Mouse (Mus musculus): ENCODE data around the gene Gbp8.
"Not testable (repeated sequence)": the region's sequence is repeated elsewhere in the genome, so short reads cannot be mapped to it uniquely, and the experiment has no call there.

Gbp8 gene

DNA sequence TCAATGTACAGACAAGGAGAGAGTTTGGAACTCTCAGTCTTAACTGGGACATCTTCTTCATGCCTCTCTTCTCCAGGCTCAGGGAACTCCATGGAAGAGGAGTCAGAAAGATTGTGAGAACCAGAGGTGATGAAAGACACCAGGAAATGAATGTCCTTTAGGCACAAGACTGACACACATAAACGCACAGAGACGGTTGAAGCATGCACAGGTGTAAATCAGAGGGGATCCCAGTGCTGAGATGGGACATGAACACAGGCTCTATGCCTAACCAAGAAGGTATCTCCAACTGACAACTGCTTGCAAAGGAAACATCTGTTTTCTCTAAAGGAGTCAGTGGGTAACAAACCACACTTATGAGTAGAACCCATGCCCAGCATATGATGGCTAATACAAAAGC, 79.1 kb downstream of the Gbp8 start:
- no peak for DNase-seq (ENCODE audit: low read depth, low spot score)

DNA sequence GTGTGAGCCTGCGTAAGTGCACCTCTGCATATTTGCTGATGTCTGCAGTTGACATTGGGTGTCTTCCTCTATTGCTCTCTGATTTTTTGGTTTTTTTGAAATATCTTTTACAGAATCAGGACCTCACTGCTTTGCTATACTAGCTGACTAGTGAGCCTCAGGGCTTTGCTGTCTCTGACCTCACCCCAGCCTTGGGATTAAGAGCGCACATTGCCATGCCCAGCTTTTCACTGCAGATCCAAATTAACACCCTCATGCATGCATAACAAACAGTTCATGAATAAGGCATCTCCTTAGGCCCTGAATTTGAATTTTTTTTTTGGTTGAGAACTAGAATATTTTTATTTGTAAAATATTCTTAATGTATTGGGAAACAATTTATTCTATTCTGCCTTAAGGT, 84.1 kb downstream of the Gbp8 start:
- DNase-seq (ENCODE audit: low read depth, low spot score): no peak

DNA sequence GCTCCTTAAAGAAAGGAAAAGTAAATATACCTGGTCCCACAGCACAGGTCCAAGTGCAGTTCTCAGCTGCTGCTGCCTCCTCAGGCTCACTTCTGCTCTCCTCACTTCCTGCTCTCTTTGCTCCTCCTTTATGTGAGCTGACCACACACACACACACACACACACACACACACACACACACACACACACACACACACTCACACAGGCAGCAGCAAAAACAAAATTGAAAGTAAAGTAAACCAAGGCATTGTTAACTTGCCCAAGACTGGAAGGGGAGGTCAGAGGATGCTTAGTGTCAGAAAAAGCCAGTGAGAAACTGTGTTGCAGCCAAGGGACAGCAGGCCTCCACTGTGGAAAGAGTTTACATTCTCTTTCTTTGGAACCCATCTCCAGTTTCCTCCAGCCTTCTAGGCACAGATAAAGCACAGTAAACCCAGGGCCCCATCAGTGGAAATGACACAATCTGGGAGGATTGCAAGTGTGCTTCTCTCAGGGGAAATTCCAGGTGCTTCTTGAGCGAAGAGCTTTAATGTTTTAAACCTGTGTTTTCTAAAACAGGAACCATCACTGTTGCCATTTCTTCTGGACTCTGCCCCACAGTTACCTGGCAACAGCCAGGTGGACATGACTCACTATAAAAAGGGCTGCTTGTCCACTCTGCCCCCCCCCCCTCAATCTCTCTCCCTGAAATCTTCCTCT, 85.7 kb downstream of the Gbp8 start:
- not testable (repeated sequence) for DNase-seq (ENCODE audit: low read depth, low spot score)

- DNase-seq (ENCODE audit: low read depth, low spot score): no peak
Measured at GRCm38 (mm10) chr5:105032362-105032761, 107.0 kb downstream of the Gbp8 start.

DNA sequence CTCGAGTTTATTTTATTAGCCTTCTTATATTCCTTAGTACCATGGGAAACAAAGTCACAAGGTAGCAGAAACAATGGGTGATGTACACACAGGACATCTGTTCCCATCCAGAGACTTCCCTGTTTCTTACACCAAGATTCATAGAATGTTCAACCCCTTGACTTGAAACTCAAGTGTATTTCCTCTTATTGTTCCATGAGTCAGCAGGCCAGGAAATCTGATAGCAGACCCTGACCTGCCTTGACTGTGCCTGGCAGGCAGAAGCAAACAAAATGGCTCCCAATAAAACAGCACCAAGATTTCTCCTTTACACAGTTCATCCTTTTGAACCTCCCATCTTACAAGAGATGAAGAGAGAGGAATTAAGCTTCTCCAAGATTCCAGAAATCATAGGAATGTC, 126.8 kb downstream of the Gbp8 start:
- no peak for DNase-seq (ENCODE audit: low read depth, low spot score)

DNA sequence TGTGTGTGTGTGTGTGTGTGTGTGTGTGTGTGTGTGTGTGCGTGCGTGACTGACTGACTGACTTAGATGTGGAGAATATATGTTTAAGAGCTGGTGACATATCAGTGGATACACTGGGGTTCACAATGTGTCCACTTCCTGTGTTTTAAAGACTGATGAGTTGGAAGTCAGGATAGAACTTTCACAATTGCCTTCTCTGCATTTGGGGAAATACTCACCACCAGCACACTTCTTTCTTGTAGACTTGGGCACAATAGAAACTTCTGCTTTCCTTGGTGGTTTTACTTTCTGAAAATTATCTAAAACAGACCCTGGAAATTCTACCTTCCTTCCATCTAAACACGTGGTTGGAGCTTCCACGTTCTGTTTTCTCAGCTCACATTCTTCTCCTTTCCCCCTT, 127.8 kb downstream of the Gbp8 start:
- DNase-seq (ENCODE audit: low read depth, low spot score): no peak

DNA sequence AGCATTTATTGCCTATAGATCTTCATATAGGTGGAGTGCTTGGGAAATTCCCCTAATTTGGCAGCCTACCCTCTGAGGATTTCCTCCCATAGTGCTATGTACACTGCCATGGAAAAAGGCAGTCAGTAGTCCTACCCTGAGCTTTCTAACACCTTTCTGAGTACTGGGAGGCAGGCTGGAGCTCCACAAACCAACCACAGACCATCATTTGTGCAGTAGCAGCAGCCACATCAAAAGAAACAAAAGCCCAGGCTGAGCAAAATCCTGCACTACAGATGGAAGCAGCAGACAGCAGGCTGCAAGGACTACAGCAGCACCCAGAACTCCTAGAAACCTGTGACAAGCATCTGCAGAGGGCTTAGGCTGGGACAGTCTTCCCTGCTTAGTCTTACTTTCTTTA, 129.0 kb downstream of the Gbp8 start:
- DNase-seq (ENCODE audit: low read depth, low spot score): no peak

GRCm38 (mm10) chr5:104989411-104989810, 149.9 kb downstream of the Gbp8 start:
- no peak for DNase-seq (ENCODE audit: low read depth, low spot score)

- DNase-seq (ENCODE audit: low read depth, low spot score): no peak
Measured at GRCm38 (mm10) chr5:104988000-104988399, 151.3 kb downstream of the Gbp8 start.

GRCm38 (mm10) chr5:104986706-104987105, 152.6 kb downstream of the Gbp8 start:
- DNase-seq (ENCODE audit: low read depth, low spot score): peak; percentile 11

- no peak for DNase-seq (ENCODE audit: low read depth, low spot score)
Measured at GRCm38 (mm10) chr5:104982535-104982934, 156.8 kb downstream of the Gbp8 start, which contains the start of gene Abcg3. TSS of gene Abcg3 (minus strand) at chr5:104982718.

GRCm38 (mm10) chr5:104979040-104979513, 160.3 kb downstream of the Gbp8 start:
- no peak for DNase-seq (ENCODE audit: low read depth, low spot score)
